Mouse (Mus musculus): ENCODE data around the gene Gxylt1. TPM values are rescaled to one million over a fixed set of nuclear protein-coding genes. Genes with fewer than 3 reads are reported as not detected.

Gxylt1 gene
- total RNA-seq, 2 experiments from 2014 or later, result 10.5 to 11.4 TPM

DNA sequence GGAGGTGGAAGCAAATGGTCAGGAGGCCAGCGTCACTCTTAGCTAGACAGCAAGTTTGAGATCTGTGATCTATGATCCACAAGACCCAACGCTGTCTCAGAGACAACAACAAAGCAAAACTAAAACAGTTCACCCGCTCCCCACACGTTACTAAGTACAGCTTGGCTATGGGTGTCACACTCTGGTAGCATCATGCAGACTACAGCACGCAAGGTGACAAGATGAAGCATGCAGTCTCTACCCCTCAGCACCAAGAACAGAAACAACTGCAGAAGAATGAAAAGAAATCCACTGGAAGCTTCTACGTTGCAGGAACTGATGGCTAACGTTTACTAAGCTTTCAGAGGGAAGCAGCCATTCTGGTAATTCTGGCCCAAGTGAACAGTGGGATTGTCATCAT, 11.4 kb downstream of the Gxylt1 start:
- DNase-seq, result no peak

- no peak for DNase-seq
These were observed 12.2 kb downstream of the Gxylt1 start for GRCm38 (mm10) chr15:93262818-93263217.

GRCm38 (mm10) chr15:93262274-93262673, 12.7 kb downstream of the Gxylt1 start:
- DNase-seq, result no peak

GRCm38 (mm10) chr15:93259933-93260332, 15.0 kb downstream of the Gxylt1 start:
- no peak for DNase-seq

- DNase-seq, result no peak
These were observed 19.7 kb downstream of the Gxylt1 start for GRCm38 (mm10) chr15:93255295-93255694.

GRCm38 (mm10) chr15:93253172-93253571, 21.8 kb downstream of the Gxylt1 start:
- DNase-seq, result no peak

DNA sequence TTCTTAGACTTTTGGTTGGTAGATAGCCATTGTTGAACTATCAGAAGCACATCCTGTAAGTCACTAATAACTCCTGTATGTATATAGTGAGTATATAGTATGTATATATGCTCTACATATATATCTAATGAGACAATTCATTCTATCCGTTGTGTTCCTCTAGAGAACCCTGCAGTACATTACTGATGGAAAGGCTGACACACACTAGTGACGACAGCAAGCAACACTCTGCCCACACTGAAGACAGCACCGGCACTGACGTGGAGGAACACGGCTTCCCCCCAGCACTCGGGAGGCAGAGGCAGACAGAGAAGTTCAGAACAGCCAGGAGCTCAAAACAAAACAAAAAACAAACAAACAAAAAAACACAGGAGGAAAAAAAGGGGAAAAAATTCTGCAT, 22.6 kb downstream of the Gxylt1 start:
- no peak for DNase-seq

DNA sequence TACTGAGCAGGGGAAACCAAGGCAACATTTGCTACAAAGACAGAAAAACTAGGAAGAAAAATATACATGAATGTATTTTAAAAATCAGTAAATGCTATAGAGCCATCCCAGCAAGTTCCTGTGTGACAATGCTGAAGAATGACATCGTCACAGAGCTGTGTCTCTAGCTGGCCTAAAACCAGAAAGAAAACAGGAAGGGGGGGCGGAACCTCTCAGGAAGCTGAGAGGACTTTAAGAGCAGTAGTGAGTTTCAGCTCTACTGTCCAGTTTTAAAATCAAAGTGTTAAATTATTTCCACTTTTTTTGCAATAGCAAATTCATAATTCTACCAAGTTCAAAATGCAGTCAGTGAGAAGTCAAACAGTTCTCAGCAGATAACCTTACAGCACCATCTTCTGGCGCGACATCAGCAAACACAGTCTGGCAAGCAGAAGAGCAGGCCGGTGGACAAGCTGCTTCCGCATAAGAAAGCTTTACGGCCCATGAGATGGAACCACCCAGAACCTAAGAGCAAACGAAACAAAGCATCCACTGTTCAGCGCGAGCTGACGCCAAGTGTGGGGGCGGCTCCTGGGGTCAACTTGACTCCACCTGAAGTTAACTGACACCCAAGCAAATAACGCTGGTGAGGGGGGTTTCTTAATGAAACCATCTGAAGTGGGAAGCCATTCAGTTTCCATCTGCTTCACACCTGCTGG, 23.3 kb downstream of the Gxylt1 start:
- peak; percentile 47 to 56 for DNase-seq

DNA sequence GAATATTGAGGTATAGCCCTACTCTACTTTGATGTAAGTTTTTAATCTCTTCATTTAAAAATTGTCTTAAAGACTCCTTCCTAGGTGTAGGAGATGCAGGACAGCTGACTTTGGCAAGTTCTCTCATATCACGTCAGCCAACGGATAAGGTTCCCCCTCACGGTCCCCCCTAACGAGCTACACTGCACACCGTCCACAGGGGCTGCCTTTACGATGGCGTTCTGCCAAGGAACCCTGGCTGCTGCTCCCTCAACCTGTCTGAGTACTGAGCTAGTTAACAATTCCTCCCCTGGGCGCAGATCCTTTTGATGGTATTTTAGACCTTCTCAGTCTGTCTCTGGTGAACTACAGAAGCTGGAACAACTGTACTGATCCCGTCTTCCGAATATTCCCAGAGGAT, 31.8 kb downstream of the Gxylt1 start:
- DNase-seq, result no peak

DNA sequence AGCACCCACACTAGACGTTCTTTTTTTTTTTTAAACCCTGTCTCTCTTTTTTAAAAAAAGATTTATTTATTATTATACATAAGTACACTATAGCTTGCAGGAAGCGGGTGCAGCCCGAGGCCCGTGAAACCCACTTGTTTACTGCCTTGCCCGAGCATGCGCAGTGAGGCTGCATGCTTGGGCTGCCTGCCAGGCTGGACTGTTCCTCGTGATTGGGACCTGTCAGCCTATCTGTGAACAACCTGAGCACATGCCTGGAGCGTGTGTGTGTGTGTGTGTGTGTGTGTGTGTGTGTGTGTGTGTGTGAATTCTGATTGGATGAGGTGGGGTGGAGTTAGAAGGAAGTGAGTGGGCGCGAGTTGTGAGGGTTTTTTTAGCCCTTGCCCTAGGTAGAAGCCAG, 38.5 kb downstream of the Gxylt1 start:
- DNase-seq, result peak in 1 of 2 experiments; percentile 43

- DNase-seq, result no peak
These were observed 46.0 kb downstream of the Gxylt1 start for GRCm38 (mm10) chr15:93229028-93229427.

DNA sequence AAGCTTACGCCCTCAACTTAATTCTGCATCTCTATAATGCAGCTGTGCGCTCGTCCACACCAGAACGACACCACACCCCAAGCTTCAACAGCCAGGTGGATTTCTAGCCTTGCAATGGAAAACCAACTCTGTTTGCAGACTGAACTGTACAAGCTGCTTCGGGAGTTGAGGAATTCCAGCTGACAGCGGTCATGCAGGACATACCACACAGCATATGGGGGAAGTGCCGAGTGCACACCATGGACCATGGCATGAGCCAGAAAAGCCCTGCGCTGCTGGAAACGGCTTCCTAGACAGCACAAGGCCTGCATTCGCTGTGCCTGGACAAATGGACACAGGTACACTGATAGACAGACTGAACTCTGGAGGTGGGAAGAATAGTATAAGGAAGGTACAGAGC, 46.6 kb downstream of the Gxylt1 start:
- no peak for DNase-seq

GRCm38 (mm10) chr15:93227764-93228079, 47.3 kb downstream of the Gxylt1 start:
- peak in 1 of 2 experiments; percentile 33 for DNase-seq

DNA sequence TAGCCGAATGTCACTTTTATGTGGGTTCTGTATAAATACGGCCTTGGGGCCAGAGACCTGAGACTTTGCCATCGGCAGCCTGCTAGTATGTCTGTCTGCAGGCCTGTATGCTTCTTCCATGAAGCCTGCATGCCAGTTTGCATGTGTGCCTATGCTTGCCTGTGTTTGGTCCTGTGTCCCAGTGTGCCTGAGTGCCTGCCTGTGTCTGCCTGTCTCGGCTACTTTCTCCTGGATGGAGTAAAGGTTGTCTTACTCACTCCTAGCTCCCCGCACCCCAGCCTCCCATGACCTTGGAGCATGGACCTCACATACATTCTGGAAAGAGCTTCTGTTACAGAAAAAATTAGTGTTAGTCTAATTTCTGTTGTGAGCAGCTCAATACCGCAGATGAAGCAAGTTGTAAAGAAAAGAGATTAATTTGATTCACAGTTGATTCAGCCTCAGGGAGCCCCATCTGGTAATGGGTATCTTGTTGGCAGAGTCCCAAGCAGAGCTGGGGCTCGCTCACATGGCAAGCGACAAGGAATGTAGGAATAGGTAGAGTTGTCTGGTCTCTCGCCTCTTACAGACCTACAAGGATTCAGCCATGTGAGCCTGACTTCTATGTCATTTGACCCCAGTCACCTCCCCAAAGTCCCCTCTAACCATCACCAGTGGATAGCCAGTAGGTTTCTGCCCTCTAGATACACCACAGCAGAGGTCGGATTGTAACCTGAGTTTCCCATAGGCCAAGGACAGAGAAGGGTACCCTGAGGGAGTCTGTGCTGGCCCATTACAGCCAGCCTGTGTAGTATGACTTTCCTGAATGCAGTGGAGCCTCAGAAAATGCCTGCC, 47.8 kb downstream of the Gxylt1 start:
- DNase-seq, result no peak

- DNase-seq, result no peak
These were observed 52.5 kb downstream of the Gxylt1 start for GRCm38 (mm10) chr15:93222475-93222874.

DNA sequence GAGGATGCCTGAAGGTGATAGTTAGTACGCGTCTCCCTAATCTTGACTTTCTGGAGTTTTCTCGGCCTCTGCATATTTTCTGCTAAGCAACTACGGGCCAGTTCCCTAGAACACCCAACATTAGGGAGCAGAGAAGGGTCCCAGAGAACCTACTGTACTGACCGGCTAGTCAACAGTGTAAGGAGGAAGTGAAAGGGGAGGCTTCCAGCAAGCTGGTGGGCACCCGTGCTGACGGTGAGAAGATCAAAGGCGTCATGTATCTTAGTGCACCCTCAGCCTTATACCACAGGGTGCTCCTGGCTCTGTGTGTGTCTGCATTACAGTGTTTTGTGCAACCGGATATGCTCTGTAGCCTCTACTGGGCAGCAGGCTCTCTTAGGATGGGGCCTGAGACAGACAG, 62.4 kb downstream of the Gxylt1 start:
- no peak for DNase-seq

DNA sequence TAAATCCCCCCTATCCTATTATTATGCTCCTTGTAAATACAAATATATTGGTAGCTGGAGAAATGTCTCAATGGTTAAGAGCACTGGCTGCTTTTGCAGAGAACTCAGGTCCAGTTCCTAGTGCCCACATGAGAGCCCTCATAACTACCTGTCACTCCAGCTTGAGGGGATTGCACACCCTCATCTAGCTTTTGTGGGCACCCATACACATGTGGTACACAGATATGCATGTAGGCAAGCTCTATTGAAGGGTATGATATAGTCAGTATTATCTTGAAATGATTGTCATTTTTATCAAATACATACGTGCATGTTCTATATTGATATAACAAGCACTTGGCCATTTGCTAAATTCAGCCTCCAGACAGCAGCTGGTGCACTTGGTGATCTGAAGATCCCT, 70.1 kb downstream of the Gxylt1 start:
- no peak for DNase-seq

- peak; percentile 5 to 8 for DNase-seq
These were observed 73.0 kb downstream of the Gxylt1 start for GRCm38 (mm10) chr15:93201956-93202355.

- DNase-seq, result no peak
These were observed 83.4 kb downstream of the Gxylt1 start for GRCm38 (mm10) chr15:93191387-93192145.

Data from heart, adult 18-20 months (tissue).